In the genomic region with DNA sequence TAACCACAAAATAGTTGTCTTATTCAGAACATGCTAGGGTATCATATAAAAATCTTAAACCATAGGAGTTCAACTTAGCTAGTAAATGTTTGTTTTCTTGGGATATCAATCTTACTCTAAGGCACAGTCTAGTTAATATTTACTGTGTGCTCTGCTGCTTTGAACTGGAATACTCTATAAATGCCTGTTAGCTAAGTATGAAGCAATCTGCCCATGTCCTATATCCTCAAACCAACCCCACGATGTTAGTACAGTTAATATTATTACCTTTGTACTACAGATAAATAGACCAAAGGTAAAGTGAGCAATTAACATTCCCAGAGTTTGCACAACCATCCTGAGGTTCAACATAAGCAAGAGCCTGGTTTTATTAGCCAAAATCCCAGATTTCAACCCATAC, we compare ENCODE assay signal across 20 mouse cellular contexts.
DNase-seq lines count a peak whose midpoint lies in the region; ATAC-seq and TF ChIP-seq lines count a peak whose summit lies in the region.
"Had no signal": no experiment of that assay in that cellular context is flagged by ENCODE, and none has a peak within 500 bp of the region (broad histone marks: within the 10 kb centered on the region; RNA-seq: fewer than 3 reads in every experiment).

No protein-coding gene starts in this region.

- H3K9ac ChIP-seq in intestine, postnatal 0 days (ENCODE audit: low read depth, low read length), result no peak overlapping the region
- H3K9ac ChIP-seq: forebrain, embryonic 13.5 days; forebrain, postnatal 0 days; hindbrain, embryonic 12.5 days had no signal

- WGBS in intestine, postnatal 0 days, result 34% methylated on average over 1 of the region's 1 CpGs

- TF ChIP-seq CTCF in intestine, postnatal 0 days (IDR thresholded peaks at IDR 0.05; ENCODE audit: low read depth), result no peak

- H3K4me2 ChIP-seq in intestine, postnatal 0 days (replicated peaks; ENCODE audit: low read depth), result 0 out of 2 replicates have a peak overlapping the region, but pooled peaks have one; percentile 21
- H3K4me2 ChIP-seq: forebrain, embryonic 13.5 days; hindbrain, embryonic 12.5 days had no signal

- no peak overlapping the region for H3K27ac ChIP-seq in intestine, postnatal 0 days (ENCODE audit: low read depth, low read length)
- H3K27ac ChIP-seq: embryonic facial prominence, embryonic 10.5 days; forebrain, embryonic 13.5 days; gastrocnemius, adult 2 months; heart, embryonic 10.5 days; hindbrain, embryonic 12.5 days had no signal

- H3K36me3 ChIP-seq in intestine, postnatal 0 days (ENCODE audit: control insufficient read depth, insufficient read depth), result no peaks in the 10 kb centered on the region
- H3K36me3 ChIP-seq: embryonic facial prominence, embryonic 10.5 days; heart, embryonic 10.5 days; hindbrain, embryonic 12.5 days had no signal

- no peaks in the 10 kb centered on the region for H3K9me3 ChIP-seq in intestine, postnatal 0 days (ENCODE audit: control insufficient read depth)
- H3K9me3 ChIP-seq: embryonic facial prominence, embryonic 10.5 days; forebrain, embryonic 13.5 days; heart, embryonic 10.5 days; hindbrain, embryonic 12.5 days had no signal

- peaks cover 3% of the 10 kb centered on the region; the same call in 1 of the 2 replicates for H3K4me1 ChIP-seq in intestine, postnatal 0 days (replicated peaks; ENCODE audit: control insufficient read depth, insufficient read depth, low read length)
- H3K4me1 ChIP-seq: embryonic facial prominence, embryonic 10.5 days; heart, embryonic 10.5 days; hindbrain, embryonic 12.5 days had no signal

- H3K27me3 ChIP-seq in intestine, postnatal 0 days (replicated peaks; ENCODE audit: control insufficient read depth, insufficient read depth, low read length), result no peaks in the 10 kb centered on the region
- H3K27me3 ChIP-seq: forebrain, embryonic 13.5 days; hindbrain, embryonic 12.5 days had no signal

- H3K4me3 ChIP-seq in intestine, postnatal 0 days (ENCODE audit: low read depth, low read length), result no peak overlapping the region
- H3K4me3 ChIP-seq: embryonic facial prominence, embryonic 10.5 days; forebrain, embryonic 13.5 days; gastrocnemius, adult 2 months; heart, embryonic 10.5 days; hindbrain, embryonic 12.5 days had no signal

- DNase-seq in kidney, adult 9 months, result peak; percentile 17
- no peak for DNase-seq in kidney, adult 18-20 months
- peak; percentile 5 for DNase-seq in kidney, postnatal 14 days
- DNase-seq in kidney, adult 11 months, result no peak
- DNase-seq in heart, adult 8-10 months (ENCODE audit: low spot score), result no peak
- DNase-seq in cerebellum, adult 8-10 months, result no peak
- DNase-seq: adrenal gland, postnatal 10 days; cerebellum, adult 11-12 months; cerebellum, adult 9-11 months; forebrain, postnatal 0 days; gastrocnemius, adult 2 months; gastrocnemius, postnatal 25 days; heart, adult 11 months; heart, postnatal 10 days; heart, postnatal 4 days had no signal

- peak; percentile 98 for ATAC-seq in intestine, postnatal 0 days
- ATAC-seq: forebrain, embryonic 13.5 days; forebrain, postnatal 0 days had no signal

Comparison
In these comparisons a context has a peak if more than half of its experiments do, and no peak if none do; other contexts are left out.
1. DNase-seq: peak in kidney, adult 9 months (single experiment) and kidney, postnatal 14 days (single experiment); none in kidney, adult 18-20 months (single experiment), kidney, adult 11 months (single experiment), heart, adult 8-10 months (single experiment) and cerebellum, adult 8-10 months (single experiment).